ENCODE assay signal across 8 mouse cellular contexts in genomic region chr16:55858465-55858864, GRCm38 (mm10). TPM values are rescaled to one million over a fixed set of nuclear protein-coding genes. Genes with fewer than 3 reads are reported as not detected.
A peak's percentile ranks its signal among the peaks of the same experiment; 100 is the strongest.
DNase-seq lines count a peak whose midpoint lies in the region.

No protein-coding gene starts in this region.

- peak; percentile 69 to 77 for DNase-seq in CD8-positive naive resting alpha-beta T cell, adult 2 months (ENCODE audit: low read depth in 2 of 2, low spot score in 2 of 2)
- peak; percentile 91 for DNase-seq in R1 (ENCODE audit: low read depth, low spot score)
- DNase-seq in cerebellum, postnatal 10 days = peak; percentile 81 to 83
- peak; percentile 40 for DNase-seq in gastrocnemius, postnatal 25 days
- peak; percentile 73 for DNase-seq in layer of hippocampus, adult 11-12 months (ENCODE audit: low spot score)
- peak; percentile 81 for DNase-seq in lung, postnatal 14 days
- DNase-seq in right cerebral cortex, postnatal 10 days (ENCODE audit: low spot score in 2 of 2) = peak; percentile 61 to 76
- DNase-seq in yolk sac, embryonic 10.5 days (ENCODE audit: low spot score) = no peak

RNA-seq across cellular contexts. Expression of gene Nfkbiz, which starts 19.8 kb away (rescaled TPM):
- total RNA-seq in gastrocnemius, postnatal 25 days (2021) = 1 to 10 TPM; 1.2 to 1.3 TPM

RNA-seq across cellular contexts. Expression of gene Nxpe3, which starts 36.6 kb away (rescaled TPM):
- total RNA-seq in gastrocnemius, postnatal 25 days (2021) = under 1 TPM; 0.31 to 0.38 TPM
